ENCODE assay signal across 9 mouse cellular contexts in the genomic region with DNA sequence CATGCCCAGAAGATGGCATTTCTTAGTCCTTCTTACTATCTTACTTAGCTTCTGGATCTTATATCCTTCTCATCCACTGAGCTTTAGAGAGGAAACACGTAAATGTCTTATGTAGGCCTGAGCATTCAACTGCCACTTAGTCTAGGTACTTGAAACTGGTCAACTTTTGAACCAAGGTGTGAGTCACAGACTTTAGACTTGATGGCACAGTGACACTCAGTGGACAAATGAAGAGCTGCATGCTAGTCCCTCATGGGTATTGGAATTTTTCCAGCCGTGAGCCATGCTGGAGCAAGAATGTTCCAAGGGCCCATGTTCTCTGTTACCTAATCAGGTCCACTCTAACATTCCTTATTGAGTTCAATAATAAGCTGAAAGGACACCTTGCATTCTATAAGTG. TPM values are rescaled to one million over a fixed set of nuclear protein-coding genes. Genes with fewer than 3 reads are reported as not detected.
DNase-seq lines count a peak whose midpoint lies in the region; ATAC-seq and TF ChIP-seq lines count a peak whose summit lies in the region.
"Had no signal": no experiment of that assay in that cellular context is flagged by ENCODE, and none has a peak within 500 bp of the region (broad histone marks: within the 10 kb centered on the region; RNA-seq: fewer than 3 reads in every experiment).

No protein-coding gene starts in this region.

- H3K27me3 ChIP-seq in hindbrain, embryonic 10.5 days (ENCODE audit: insufficient read depth, poor library complexity, severe bottlenecking) = no peaks in the 10 kb centered on the region
- H3K27me3 ChIP-seq in hindbrain, embryonic 13.5 days = no peaks in the 10 kb centered on the region
- no peaks in the 10 kb centered on the region for H3K27me3 ChIP-seq in C2C12 (ENCODE audit: control insufficient read depth, insufficient read depth, insufficient read length)
- H3K27me3 ChIP-seq in kidney, embryonic 15.5 days = no peaks in the 10 kb centered on the region
- H3K27me3 ChIP-seq in lung, embryonic 14.5 days (ENCODE audit: insufficient read depth, low read length) = no peaks in the 10 kb centered on the region
- H3K27me3 ChIP-seq in stomach, postnatal 0 days (ENCODE audit: control insufficient read depth, insufficient read depth, low read length) = no peaks in the 10 kb centered on the region
- H3K27me3 ChIP-seq: limb, embryonic 12.5 days had no signal

- no peak overlapping the region for H3ac ChIP-seq in C2C12 (ENCODE audit: control insufficient read depth, insufficient read length, low read depth)

- no peak for ATAC-seq in hindbrain, embryonic 13.5 days (ENCODE audit: low FRiP score)
- 0 out of 2 replicates have a peak, but pooled peaks have one; percentile 31 for ATAC-seq in kidney, embryonic 15.5 days (replicated peaks; ENCODE audit: low FRiP score)
- no peak; the same call in 1 of the 2 replicates for ATAC-seq in lung, embryonic 14.5 days (ENCODE audit: insufficient read depth)
- peak; percentile 58 for ATAC-seq in stomach, postnatal 0 days (ENCODE audit: low FRiP score, low TSS enrichment)

- DNase-seq in hindbrain, embryonic 10.5 days (ENCODE audit: low spot score) = peak; percentile 23
- peak; percentile 82 for DNase-seq in adrenal gland, adult 2 months
- peak; percentile 54 to 74 for DNase-seq in frontal cortex, postnatal 36 days (ENCODE audit: low spot score in 2 of 2)
- peak; percentile 86 for DNase-seq in lung, embryonic 14.5 days
- DNase-seq in stomach, postnatal 0 days (ENCODE audit: low spot score) = peak; percentile 71

- H3K79me3 ChIP-seq in C2C12 (ENCODE audit: low read depth) = no peaks in the 10 kb centered on the region

- TF ChIP-seq EP300 in stomach, postnatal 0 days (optimal IDR thresholded peaks at IDR 0.05) = no peak

- H3K27ac ChIP-seq in hindbrain, embryonic 10.5 days = no peak overlapping the region
- H3K27ac ChIP-seq in hindbrain, embryonic 13.5 days = no peak overlapping the region
- no peak overlapping the region for H3K27ac ChIP-seq in kidney, embryonic 15.5 days
- no peak overlapping the region for H3K27ac ChIP-seq in lung, embryonic 14.5 days (ENCODE audit: low read depth)
- no peak overlapping the region for H3K27ac ChIP-seq in stomach, postnatal 0 days (replicated peaks)
- H3K27ac ChIP-seq: limb, embryonic 12.5 days had no signal

- H3K4me3 ChIP-seq in hindbrain, embryonic 10.5 days = no peak overlapping the region
- no peak overlapping the region for H3K4me3 ChIP-seq in hindbrain, embryonic 13.5 days
- no peak overlapping the region for H3K4me3 ChIP-seq in C2C12 (ENCODE audit: insufficient read depth, poor library complexity, severe bottlenecking)
- H3K4me3 ChIP-seq in kidney, embryonic 15.5 days (replicated peaks) = no peak overlapping the region
- no peak overlapping the region for H3K4me3 ChIP-seq in lung, embryonic 14.5 days (ENCODE audit: low read depth, low read length)
- no peak overlapping the region for H3K4me3 ChIP-seq in stomach, postnatal 0 days (ENCODE audit: low read depth, low read length)
- H3K4me3 ChIP-seq: limb, embryonic 12.5 days had no signal

- 45% methylated on average over 2 of the region's 2 CpGs for WGBS in hindbrain, embryonic 10.5 days
- 38% methylated on average over 2 of the region's 2 CpGs for WGBS in hindbrain, embryonic 13.5 days
- WGBS in kidney, embryonic 15.5 days = 55% methylated on average over 2 of the region's 2 CpGs
- WGBS in lung, embryonic 14.5 days = 42% methylated on average over 2 of the region's 2 CpGs
- WGBS in stomach, postnatal 0 days = 51% methylated on average over 2 of the region's 2 CpGs

- no peaks in the 10 kb centered on the region for H3K4me1 ChIP-seq in hindbrain, embryonic 10.5 days (replicated peaks)
- H3K4me1 ChIP-seq in hindbrain, embryonic 13.5 days (replicated peaks) = no peaks in the 10 kb centered on the region
- peaks cover 5% of the 10 kb centered on the region; the same call in 1 of the 2 replicates for H3K4me1 ChIP-seq in kidney, embryonic 15.5 days
- H3K4me1 ChIP-seq in lung, embryonic 14.5 days (ENCODE audit: insufficient read depth) = no peaks in the 10 kb centered on the region
- H3K4me1 ChIP-seq in stomach, postnatal 0 days (replicated peaks; ENCODE audit: control insufficient read depth, insufficient read depth) = no peaks in the 10 kb centered on the region
- H3K4me1 ChIP-seq: limb, embryonic 12.5 days had no signal

- H3K4me2 ChIP-seq in hindbrain, embryonic 13.5 days = no peak overlapping the region
- no peak overlapping the region for H3K4me2 ChIP-seq in kidney, embryonic 15.5 days
- no peak overlapping the region for H3K4me2 ChIP-seq in lung, embryonic 14.5 days
- H3K4me2 ChIP-seq in stomach, postnatal 0 days (replicated peaks; ENCODE audit: low read depth) = no peak overlapping the region
- H3K4me2 ChIP-seq: limb, embryonic 12.5 days had no signal

- peak; percentile 45 for TF ChIP-seq CTCF in C2C12 (IDR thresholded peaks at IDR 0.05; ENCODE audit: control insufficient read depth, insufficient read depth, insufficient read length)
- peak; percentile 80 for TF ChIP-seq CTCF in lung, embryonic 14.5 days (IDR thresholded peaks at IDR 0.05; ENCODE audit: low read depth)
- peak; percentile 90 for TF ChIP-seq CTCF in stomach, postnatal 0 days (IDR thresholded peaks at IDR 0.05; ENCODE audit: low read depth)

- no peak overlapping the region for H3K9ac ChIP-seq in hindbrain, embryonic 13.5 days
- no peak overlapping the region for H3K9ac ChIP-seq in kidney, embryonic 15.5 days
- no peak overlapping the region for H3K9ac ChIP-seq in lung, embryonic 14.5 days
- no peak overlapping the region for H3K9ac ChIP-seq in stomach, postnatal 0 days (ENCODE audit: low read length)
- H3K9ac ChIP-seq: limb, embryonic 12.5 days had no signal

- H3K9me3 ChIP-seq in hindbrain, embryonic 10.5 days = no peaks in the 10 kb centered on the region
- H3K9me3 ChIP-seq in hindbrain, embryonic 13.5 days = no peaks in the 10 kb centered on the region
- H3K9me3 ChIP-seq in kidney, embryonic 15.5 days (replicated peaks) = no peaks in the 10 kb centered on the region
- no peaks in the 10 kb centered on the region for H3K9me3 ChIP-seq in lung, embryonic 14.5 days (ENCODE audit: low read depth, low read length)
- H3K9me3 ChIP-seq in stomach, postnatal 0 days (ENCODE audit: control insufficient read depth, low read length) = no peaks in the 10 kb centered on the region

- H3K36me3 ChIP-seq in hindbrain, embryonic 10.5 days = peaks cover 16% of the 10 kb centered on the region
- H3K36me3 ChIP-seq in hindbrain, embryonic 13.5 days = peaks cover 2% of the 10 kb centered on the region; the same call in 1 of the 2 replicates
- no peaks in the 10 kb centered on the region for H3K36me3 ChIP-seq in C2C12 (ENCODE audit: control insufficient read depth, insufficient read depth)
- H3K36me3 ChIP-seq in kidney, embryonic 15.5 days = 0 out of 2 replicates have a peak, but pooled peaks cover 4% of the 10 kb centered on the region
- no peaks in the 10 kb centered on the region; the same call in 1 of the 2 replicates for H3K36me3 ChIP-seq in lung, embryonic 14.5 days (ENCODE audit: insufficient read depth)
- no peaks in the 10 kb centered on the region for H3K36me3 ChIP-seq in stomach, postnatal 0 days (ENCODE audit: control insufficient read depth, insufficient read depth, low read length)

- no peaks in the 10 kb centered on the region for H3K79me2 ChIP-seq in C2C12 (ENCODE audit: control insufficient read depth, insufficient read depth)

TF ChIP-seq in C2C12, 6 proteins besides CTCF, POLR2A, EP300 and RAD21:
- TF ChIP-seq MAX (IDR thresholded peaks at IDR 0.05) (no peak), MYOG (IDR thresholded peaks at IDR 0.05; ENCODE audit: control insufficient read depth, extremely low read depth, insufficient read length) (no peak), MYOD1 (IDR thresholded peaks at IDR 0.05; ENCODE audit: control insufficient read depth, insufficient read length, low read depth) (no peak), USF1 (IDR thresholded peaks at IDR 0.05; ENCODE audit: low read depth) (no peak), FOSL1 (IDR thresholded peaks at IDR 0.05; ENCODE audit: insufficient read depth, low read length, poor library complexity, severe bottlenecking) (no peak), CEBPB (IDR thresholded peaks at IDR 0.05; ENCODE audit: low read depth) (no peak)

RNA-seq across cellular contexts. Expression of gene Adipor2, which starts 13.0 kb away (rescaled TPM):
- polyA plus RNA-seq in hindbrain, embryonic 10.5 days (2016; fragmentation: Nextera tagmentation; extraction: Ambion mirVana) = 28.2 and 36.7 TPM in 2 replicates
- 38.0 and 44.1 TPM in 2 replicates for polyA plus RNA-seq in hindbrain, embryonic 13.5 days (2015; fragmentation: Nextera tagmentation; extraction: Ambion mirVana)
- 28.0 TPM for polyA plus RNA-seq in C2C12 (2012; fragmentation: generic; extraction: Trizol)
- 100 to 1,000 TPM; 194 to 198 TPM for total RNA-seq in adrenal gland, adult 2 months (2021)
- 55.9 and 62.9 TPM in 2 replicates for polyA plus RNA-seq in adrenal gland, adult 2 months (2012; rRNA removed)
- polyA plus RNA-seq in kidney, embryonic 15.5 days (2015; fragmentation: Nextera tagmentation; extraction: Ambion mirVana) = 42.3 and 45.0 TPM in 2 replicates
- 28.1 and 29.0 TPM in 2 replicates for polyA plus RNA-seq in lung, embryonic 14.5 days (2014; fragmentation: Nextera tagmentation; extraction: Ambion mirVana)
- polyA plus RNA-seq in stomach, postnatal 0 days (2015; fragmentation: Nextera tagmentation; extraction: Ambion mirVana) = 80.7 and 90.5 TPM in 2 replicates

RNA-seq across cellular contexts. Expression of gene Fbxl14, which starts 49.0 kb away (rescaled TPM):
- 3.1 and 3.4 TPM in 2 replicates for polyA plus RNA-seq in hindbrain, embryonic 10.5 days (2016; fragmentation: Nextera tagmentation; extraction: Ambion mirVana)
- polyA plus RNA-seq in hindbrain, embryonic 13.5 days (2015; fragmentation: Nextera tagmentation; extraction: Ambion mirVana) = 3.2 and 3.3 TPM in 2 replicates
- polyA plus RNA-seq in C2C12 (2012; fragmentation: generic; extraction: Trizol) = 22.7 TPM
- total RNA-seq in adrenal gland, adult 2 months (2021) = 10 to 100 TPM; 31.9 to 36.9 TPM
- polyA plus RNA-seq in adrenal gland, adult 2 months (2012; rRNA removed) = 104 and 107 TPM in 2 replicates
- 5.0 and 6.1 TPM in 2 replicates for polyA plus RNA-seq in kidney, embryonic 15.5 days (2015; fragmentation: Nextera tagmentation; extraction: Ambion mirVana)
- polyA plus RNA-seq in lung, embryonic 14.5 days (2014; fragmentation: Nextera tagmentation; extraction: Ambion mirVana) = 6.0 and 6.2 TPM in 2 replicates
- 2.9 TPM in 2 replicates for polyA plus RNA-seq in stomach, postnatal 0 days (2015; fragmentation: Nextera tagmentation; extraction: Ambion mirVana)

Comparison
In these comparisons a context has a peak if more than half of its experiments do, and no peak if none do; other contexts are left out.
1. DNase-seq: peak in every context shown above with its lines; median percentile 86 in lung, embryonic 14.5 days; 82 in adrenal gland, adult 2 months; 71 in stomach, postnatal 0 days; 64 in frontal cortex, postnatal 36 days; 23 in hindbrain, embryonic 10.5 days.
2. ATAC-seq: peak in kidney, embryonic 15.5 days (single experiment) and stomach, postnatal 0 days (single experiment); none in hindbrain, embryonic 13.5 days (single experiment) and lung, embryonic 14.5 days (single experiment).
3. Peak in every context shown above with its lines, with median percentiles within 50 percentile points of each other: CTCF ChIP-seq.